Mouse (Mus musculus) inflammation-experienced regulatory T-cells (primary cell): ENCODE results near the gene Olfr460. TPM values are rescaled to one million over a fixed set of nuclear protein-coding genes. Genes with fewer than 3 reads are reported as not detected.

Source experiments
- polyA plus RNA-seq, 2 experiments: library from polyadenylated mRNA; unstranded; fragments of 100-300 nt; shearing (Covaris generic); gene quantifications; one replicate each; pipeline ENCODE4 v1.2.1; 2017

Olfr460 gene
- under 1 TPM in 1 of 2 experiments, not detected in 1; 0.16 TPM for polyA plus RNA-seq

GRCm38 (mm10) chr6:40569187-40569586, at the start of gene Olfr460:
TSS of gene Olfr460 (plus strand) at chr6:40569487.

GRCm38 (mm10) chr6:40554950-40555349, 14.3 kb upstream of the Olfr460 start, which contains the start of gene Olfr461:
TSS of gene Olfr461 (minus strand) at chr6:40555050.

DNA sequence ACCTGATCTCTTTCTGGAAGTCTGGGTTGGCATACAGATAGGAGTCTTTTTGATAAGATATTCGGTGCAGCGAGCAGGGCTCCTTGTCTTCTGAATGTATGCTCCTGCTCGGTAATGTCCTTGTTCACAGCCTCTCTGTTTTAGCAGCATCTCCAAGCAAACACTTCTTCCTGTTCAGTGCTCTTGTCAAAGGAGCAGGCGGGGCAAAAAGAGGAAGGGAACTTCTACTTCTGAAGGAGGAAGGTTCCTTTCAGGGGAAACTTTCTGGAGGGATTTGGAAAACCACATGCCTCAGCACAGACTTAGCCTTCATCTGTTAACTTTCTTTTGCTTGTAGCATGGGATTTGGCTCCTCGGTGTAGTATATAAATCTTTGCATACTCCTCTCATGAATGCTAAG, 16.4 kb downstream of the Olfr460 start, which contains the start of gene Clec5a:
Gene Clec5a (minus strand): TSS at position 177 of the 400 bp plus-strand sequence.

GRCm38 (mm10) chr6:40613260-40613852, 44.1 kb downstream of the Olfr460 start, which contains the start of gene Tas2r138:
TSS of gene Tas2r138 (minus strand) at chr6:40613310.

Other genes with a start within 250 kb of the Olfr460 start
- gene Agk, start 244.3 kb upstream of the Olfr460 start, polyA plus RNA-seq, result 10 to 100 TPM; 38.5 to 41.2 TPM
- gene E330009J07Rik, start 133.4 kb upstream of the Olfr460 start, polyA plus RNA-seq, result 10 to 100 TPM; 10.4 to 23.9 TPM
- under 1 TPM; 0.21 to 0.42 TPM for gene Wee2, start 130.4 kb upstream of the Olfr460 start, polyA plus RNA-seq
- gene Ssbp1, start 98.1 kb upstream of the Olfr460 start, polyA plus RNA-seq, result 100 to 1,000 TPM; 106 to 109 TPM
- gene Tas2r137, start 78.3 kb upstream of the Olfr460 start, polyA plus RNA-seq, result not detected
- gene Tas2r108, start 76.0 kb upstream of the Olfr460 start, polyA plus RNA-seq, result not detected
- gene Prss37, start 50.0 kb upstream of the Olfr460 start, polyA plus RNA-seq, result under 1 TPM in 1 of 2 experiments, not detected in 1; 0.84 TPM
- gene Olfr461, start 14.4 kb upstream of the Olfr460 start, polyA plus RNA-seq, result under 1 TPM in 1 of 2 experiments, not detected in 1; 0.06 TPM
- gene Clec5a, start 16.3 kb downstream of the Olfr460 start, polyA plus RNA-seq, result 1 to 10 TPM in 1 of 2 experiments, under 1 TPM in 1; 0.16 to 1.2 TPM
- gene Tas2r138, start 43.8 kb downstream of the Olfr460 start, polyA plus RNA-seq, result 1 to 10 TPM in 1 of 2 experiments, not detected in 1; 1.2 TPM
- gene Mgam, start 59.3 kb downstream of the Olfr460 start, polyA plus RNA-seq, result under 1 TPM; 0.10 to 0.84 TPM